Mouse (Mus musculus): Measurements from ENCODE around the gene Snn.

- TF ChIP-seq CTCF (IDR thresholded peaks at IDR 0.05; ENCODE audit: low read depth, low read length): no peak
- TF ChIP-seq POLR2AphosphoS5 (IDR thresholded peaks at IDR 0.05; ENCODE audit: insufficient replicate concordance, low read depth, low read length): no peak
- no peak for TF ChIP-seq TAL1 (conservative IDR thresholded peaks at IDR 0.05; ENCODE audit: low read depth, low read length)
- no peak for TF ChIP-seq GATA2 (IDR thresholded peaks at IDR 0.05; ENCODE audit: borderline replicate concordance, low read depth, low read length)
- no peak for TF ChIP-seq GATA1 (IDR thresholded peaks at IDR 0.05; ENCODE audit: borderline replicate concordance, low read length)
Observed at GRCm38 (mm10) chr16:11054409-11054808, 6.3 kb upstream of the Snn start.
